Mouse (Mus musculus) gastrocnemius, postnatal 25 days (tissue): ENCODE measurements around the gene Tmem184a. TPM values are rescaled to one million over a fixed set of nuclear protein-coding genes. Genes with fewer than 3 reads are reported as not detected.
A peak's percentile ranks its signal among the peaks of the same experiment; 100 is the strongest.

ENCODE experiments used
- DNase-seq: peaks from one replicate; pipeline ENCODE4 v3.0.0; 2022
- long read RNA-seq, 2 experiments: library from polyadenylated mRNA; stranded (forward); transcript quantifications; one replicate each; pipeline ENCODE4 v2.0.0; 2021
- total RNA-seq, 2 experiments: library from RNA; stranded (reverse); gene quantifications; 1 replicate in 1 of 2; 2 replicates in 1 of 2; pipeline ENCODE4 v1.2.3; 2021

Gene Tmem184a
- total RNA-seq: under 1 TPM; 0.80 to 0.87 TPM
- long read RNA-seq, experiment 1: 0 reads
- long read RNA-seq, experiment 2: 0 reads

GRCm38 (mm10) chr5:139819538-139820181, at the start of gene Tmem184a:
Tmem184a (minus strand) TSS chr5:139819917.
- no peak for DNase-seq

DNA sequence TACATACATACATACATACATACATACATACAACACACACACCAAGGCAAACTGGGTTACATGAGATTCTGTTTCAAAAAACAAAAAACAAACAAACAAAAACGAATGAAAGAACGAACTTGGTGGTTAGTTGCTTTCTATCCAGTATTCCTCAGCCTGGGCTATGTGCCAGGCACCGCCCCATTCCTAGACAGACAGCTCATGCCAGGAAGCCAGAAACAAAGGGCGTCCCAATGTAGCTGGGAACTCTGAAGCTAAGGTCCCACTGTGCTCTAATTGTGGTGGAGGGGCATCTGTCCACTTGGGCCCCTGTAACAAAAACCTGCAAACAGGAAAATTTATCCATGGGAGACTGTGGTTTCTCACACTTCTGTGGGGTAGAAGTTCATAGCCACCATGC, 43.0 kb upstream of the Tmem184a start:
- DNase-seq: no peak

- DNase-seq: no peak
Observed at GRCm38 (mm10) chr5:139860328-139861104, 40.8 kb upstream of the Tmem184a start.

DNA sequence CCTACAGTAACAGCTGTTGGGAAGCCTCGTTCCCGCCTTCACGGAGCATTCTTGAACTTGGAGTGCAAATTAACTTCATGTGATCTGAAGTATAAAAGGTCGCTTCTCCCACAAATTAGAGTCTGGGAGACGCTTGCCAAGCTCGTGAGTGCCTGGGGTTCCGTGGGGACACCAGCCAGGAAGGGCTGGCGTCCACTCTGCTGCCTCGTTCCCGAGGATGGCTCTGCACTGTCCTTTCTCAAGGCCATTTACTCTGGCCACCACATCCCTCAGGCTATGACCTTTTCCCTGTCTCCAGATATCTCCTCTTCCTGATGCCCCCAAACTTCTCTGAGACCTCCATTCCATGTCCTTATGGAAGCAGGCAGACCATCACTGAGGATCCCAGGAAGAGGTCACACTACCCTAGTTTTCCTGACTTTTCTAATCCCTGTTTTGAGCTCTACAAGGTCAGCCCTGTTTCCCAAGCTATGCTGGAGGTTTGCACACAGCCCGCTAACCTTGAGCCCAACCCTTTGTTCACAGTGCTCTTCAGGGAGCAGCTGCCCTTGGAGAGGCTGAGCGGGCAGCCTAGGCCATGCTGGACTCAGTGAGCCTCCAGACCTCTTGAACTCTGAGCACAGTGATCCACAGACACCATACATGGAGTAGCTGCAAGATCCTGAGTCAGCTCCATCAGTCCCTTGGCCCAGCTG, 30.1 kb upstream of the Tmem184a start:
- no peak for DNase-seq

DNA sequence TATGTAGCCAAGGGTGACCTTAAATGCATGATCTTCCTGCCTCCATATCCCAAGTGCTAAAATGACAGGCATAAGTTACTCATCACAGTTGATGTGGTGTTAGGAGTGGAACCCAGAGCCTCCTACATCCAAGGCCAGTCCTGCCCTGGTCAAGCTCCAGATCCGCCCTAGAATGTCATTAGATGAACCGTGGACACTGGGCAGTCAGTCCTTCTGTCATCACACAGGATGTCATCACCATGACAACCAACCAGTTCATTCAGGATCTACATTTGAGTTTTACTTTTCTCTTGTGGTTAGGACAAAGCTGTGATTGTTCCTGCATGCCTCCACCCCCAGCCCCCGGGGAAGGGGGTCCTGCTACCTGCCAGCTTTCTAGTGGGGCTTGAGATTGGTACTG, 19.4 kb upstream of the Tmem184a start:
- DNase-seq: no peak

DNA sequence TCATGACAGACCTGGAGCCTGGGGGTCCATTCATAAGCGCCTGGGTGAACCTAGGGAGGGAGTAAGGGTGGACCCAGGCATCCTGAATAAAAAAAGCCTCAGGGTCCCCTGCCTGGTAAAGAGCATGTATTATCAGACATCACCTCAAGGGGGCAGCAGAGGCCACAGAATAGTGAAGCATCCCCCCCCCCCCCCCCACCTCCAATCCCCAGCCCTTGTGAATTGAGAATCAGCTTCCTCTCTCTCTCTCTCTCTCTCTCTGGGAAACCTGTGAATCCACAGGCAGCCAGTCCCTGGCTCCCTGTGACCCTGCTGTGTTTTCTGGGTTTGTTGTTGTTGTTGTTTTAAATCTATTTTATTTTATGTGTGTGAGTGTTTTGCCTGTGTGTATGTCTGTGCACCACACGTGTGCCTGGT, 18.8 kb upstream of the Tmem184a start:
- no peak for DNase-seq

DNA sequence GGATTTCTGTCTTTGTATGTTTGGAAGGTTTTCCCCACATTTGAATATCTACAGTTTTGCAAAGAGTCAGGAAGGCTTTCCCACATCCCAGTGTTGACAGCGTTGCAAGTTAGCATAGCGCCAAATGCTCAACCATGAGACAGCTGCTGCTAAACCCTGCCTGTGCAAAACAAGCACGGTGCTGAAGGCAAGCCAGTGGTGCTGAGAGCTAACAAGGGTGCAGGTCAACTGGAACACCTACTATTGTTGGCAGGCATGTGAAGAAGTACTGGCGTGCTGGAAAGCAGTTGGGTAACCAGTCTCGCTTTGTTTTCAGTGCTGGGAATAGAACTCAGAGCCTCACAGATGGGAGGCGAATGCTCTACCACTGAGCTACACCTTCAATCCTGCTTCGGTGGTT, 16.0 kb upstream of the Tmem184a start:
- no peak for DNase-seq

DNA sequence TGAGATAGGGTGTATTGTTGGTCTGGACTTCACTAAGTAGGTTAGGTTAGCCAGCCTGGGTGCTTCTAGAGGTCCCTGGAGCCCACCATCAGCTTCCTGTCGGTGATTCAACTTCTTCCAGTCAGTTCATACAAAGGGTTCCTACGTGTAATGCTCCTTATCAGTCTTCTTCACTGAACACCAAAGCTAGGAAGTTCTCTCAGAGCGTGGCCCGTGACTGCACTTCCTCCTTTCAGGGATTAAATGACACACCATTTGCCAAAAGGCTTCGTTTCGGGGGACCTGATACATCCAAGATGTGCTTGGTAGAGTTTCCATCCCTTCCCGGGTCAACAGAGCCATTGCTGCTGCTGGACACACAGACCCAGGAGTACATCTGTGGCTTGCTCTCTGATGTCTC, 12.4 kb upstream of the Tmem184a start:
- no peak for DNase-seq

DNA sequence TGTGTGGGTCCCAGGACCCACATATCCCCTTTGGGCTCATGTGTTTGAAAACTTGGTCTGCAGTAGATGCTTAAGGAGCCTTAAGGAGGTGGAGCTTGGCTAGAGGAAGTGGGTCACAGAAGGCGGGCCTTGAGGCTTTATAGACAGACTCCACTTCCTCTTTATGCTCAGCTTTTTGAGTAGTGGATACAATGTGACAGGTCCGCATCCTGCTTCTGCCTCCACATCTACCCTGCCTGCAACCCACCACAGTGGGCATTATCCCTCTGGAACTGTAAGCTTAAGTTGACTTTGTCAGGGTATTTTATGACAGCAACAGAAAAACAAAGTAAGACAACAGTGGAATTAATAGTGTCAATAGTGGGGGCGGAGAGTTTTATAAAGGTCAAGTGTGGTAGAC, 11.0 kb upstream of the Tmem184a start:
- DNase-seq: no peak

- no peak for DNase-seq
Observed at GRCm38 (mm10) chr5:139829384-139829783, 9.7 kb upstream of the Tmem184a start.

DNA sequence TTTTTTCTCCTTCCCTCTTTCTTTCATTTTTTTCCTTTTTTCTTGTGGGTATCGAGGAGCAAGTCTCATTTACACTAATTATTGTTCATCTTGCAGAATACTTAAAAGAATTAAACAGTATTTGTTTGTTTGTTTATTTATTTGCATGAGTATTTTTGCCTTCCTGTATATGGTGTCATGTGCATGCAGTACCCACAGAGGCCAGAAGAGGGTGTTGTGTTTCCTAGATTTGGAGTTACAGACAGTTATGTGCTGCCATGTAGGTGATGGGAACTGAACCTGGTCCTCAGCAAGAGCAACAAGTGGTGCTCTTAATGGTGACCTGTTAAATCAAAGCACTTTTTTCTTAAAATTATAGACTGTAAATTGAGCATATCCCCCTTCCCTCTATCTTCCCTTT, 7.9 kb upstream of the Tmem184a start:
- DNase-seq: no peak

- DNase-seq: peak; percentile 87
Observed at GRCm38 (mm10) chr5:139826357-139827055, 6.8 kb upstream of the Tmem184a start, which contains the start of the genes Gm26938 and Psmg3. Gm26938 (minus strand) TSS chr5:139826407. Psmg3 (minus strand) TSS chr5:139826885.

GRCm38 (mm10) chr5:139825947-139826346, 6.2 kb upstream of the Tmem184a start:
- DNase-seq: no peak

DNA sequence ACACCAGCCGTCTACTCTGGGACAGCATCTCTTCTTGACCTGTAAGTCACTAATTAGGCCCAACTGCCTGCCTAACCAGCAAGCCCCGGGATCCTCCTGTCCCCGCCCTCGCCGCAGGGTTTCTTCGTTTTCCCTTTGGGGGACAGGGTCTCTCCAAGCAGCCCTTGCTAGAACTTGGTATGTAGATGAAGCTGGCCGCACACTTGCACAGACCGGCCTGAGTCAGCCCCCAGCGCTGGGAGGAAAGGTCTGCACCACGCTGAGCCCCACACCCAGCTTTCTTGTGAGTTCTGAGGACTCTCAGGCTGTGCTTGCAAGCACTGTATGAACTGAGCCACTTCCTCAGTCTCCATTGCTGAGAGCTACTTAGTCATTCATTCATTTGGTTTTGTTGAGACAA, 4.8 kb upstream of the Tmem184a start:
- no peak for DNase-seq

DNA sequence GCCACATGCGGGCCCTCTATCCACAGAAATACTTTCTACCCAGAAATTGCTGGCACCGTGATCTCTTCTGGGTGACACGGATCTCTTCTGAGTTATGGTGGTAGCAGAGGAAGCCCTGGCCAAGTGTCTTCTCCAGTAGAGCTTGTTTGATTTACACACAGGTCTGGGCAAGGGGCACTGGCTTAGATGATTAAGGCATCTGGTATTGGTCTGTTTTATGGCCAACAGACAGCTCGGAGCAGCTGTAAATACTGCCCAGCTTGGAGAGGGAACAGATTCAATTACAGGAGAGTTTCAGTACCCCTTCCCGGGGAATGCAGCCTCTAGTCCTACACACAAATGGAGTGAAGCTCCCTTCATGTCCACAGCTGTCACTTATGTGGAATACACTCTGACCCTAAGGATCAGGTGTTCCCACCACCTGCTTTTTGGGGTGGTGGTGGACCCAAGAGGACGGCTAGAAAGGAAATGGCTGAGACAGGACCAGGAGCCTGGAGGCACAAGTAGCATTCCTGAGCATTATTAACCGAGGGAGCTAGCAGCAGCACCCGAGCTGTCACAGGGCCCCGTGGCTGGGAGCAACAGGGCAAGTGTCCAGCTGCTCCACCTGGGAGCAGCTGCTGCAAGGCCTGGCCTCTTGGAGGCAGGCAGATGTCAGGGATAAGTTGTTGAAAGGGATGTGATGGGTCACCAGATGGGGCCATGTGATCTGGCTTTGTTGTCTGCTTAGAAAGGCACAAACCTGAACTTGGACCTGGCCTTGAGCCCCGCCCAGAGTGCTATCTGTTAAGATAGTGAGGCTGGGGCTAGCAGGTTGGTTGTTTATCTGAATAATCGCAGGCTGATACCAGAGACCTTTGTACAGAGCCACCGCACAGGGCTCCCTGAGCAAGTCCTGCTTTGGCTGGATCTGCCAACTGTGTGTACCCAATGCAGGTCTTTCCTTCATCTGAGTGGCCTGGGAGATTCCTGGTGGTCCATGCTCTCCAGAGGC, 2.0 kb upstream of the Tmem184a start:
- DNase-seq: no peak

GRCm38 (mm10) chr5:139818801-139819200, 916 bp downstream of the Tmem184a start:
- DNase-seq: no peak

DNA sequence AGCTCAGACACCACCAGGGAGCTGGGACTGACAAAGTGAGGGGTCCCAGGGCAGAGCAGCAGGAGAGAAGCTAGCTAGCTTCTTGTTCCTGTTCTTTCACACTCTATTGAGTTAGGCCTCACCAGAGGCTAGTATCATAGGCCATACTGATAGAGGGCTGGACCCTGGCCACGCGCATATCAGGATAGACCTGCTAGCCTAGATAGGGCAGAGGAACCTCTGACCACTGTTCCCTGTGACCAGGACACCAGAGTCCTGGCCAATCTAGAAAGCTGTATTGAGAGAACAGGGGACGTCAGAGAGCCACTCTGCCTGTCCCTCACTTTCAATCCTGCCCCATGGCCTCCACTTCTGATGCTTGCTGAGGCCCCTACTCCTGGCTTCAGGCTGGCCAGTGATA, 1.7 kb downstream of the Tmem184a start:
- DNase-seq: no peak

DNA sequence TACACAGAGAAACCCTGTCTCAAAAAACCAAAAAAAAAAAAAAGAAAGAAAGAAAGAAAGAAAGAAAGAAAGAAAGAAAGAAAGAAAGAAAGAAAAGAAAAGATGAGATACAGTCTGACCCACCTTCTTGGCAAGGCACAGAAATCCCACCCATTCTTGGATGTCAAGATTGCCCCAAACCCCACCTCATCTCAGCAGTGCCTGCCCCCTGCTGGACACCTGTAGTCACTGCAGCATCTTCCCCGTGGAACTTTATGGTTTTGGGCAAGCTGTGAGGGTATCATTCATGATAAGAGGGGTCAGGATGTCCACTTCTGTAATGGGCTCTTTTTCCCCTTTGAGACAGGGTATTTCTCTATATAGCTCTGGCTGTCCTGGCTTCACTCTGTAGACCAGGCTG, 2.4 kb downstream of the Tmem184a start:
- no peak for DNase-seq

- no peak for DNase-seq
Observed at GRCm38 (mm10) chr5:139816445-139816844, 3.3 kb downstream of the Tmem184a start.

GRCm38 (mm10) chr5:139815964-139816363, 3.8 kb downstream of the Tmem184a start:
- DNase-seq: no peak

DNA sequence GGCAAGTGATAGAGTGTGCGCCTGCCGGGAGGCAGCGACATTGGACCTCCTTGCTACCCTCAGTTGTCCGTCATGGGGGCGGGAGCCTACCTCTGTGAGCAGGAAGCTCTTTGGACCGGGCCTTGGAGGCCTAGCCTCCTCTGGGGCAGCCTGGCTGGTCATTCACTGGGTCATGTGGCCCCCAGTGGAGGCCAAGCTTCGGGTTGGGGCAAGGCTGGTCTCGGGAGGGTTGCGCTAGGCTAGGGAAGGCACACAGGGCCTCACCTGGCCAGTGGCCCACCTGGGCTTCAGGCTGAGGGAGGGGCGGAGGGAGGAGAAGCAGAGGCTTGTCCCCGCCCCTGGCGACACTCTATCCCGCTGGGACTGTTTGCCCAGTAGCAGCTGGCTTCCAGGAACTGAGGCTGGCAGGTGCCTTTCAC, 5.7 kb downstream of the Tmem184a start:
- no peak for DNase-seq
